Mouse (Mus musculus) limb, embryonic 11.5 days (tissue): ENCODE data around the gene Sema6c. TPM values are rescaled to one million over a fixed set of nuclear protein-coding genes. Genes with fewer than 3 reads are reported as not detected.
A peak's percentile ranks its signal among the peaks of the same experiment; 100 is the strongest.
"Not testable (repeated sequence)": the region's sequence is repeated elsewhere in the genome, so short reads cannot be mapped to it uniquely, and the experiment has no call there.

Experiments
- ATAC-seq: fragments of 200-750 bp; cut with Nextera tagmentation; 2 replicates; pipeline ENCODE4 v1.8.0; 2017; ENCODE audit warnings: low read depth; ENCODE audit not compliant: insufficient number of reproducible peaks, low FRiP score, low TSS enrichment
- DNase-seq: peaks from one replicate; pipeline ENCODE4 v3.0.0-alpha.2; 2015; ENCODE audit warnings: low spot score
- H3K27ac ChIP-seq: fragments of 300-500 bp; sonication (generic); replicated peaks from 2 replicates; pipeline ENCODE4 v1.5.1; 2014; ENCODE audit warnings: low read depth, mild to moderate bottlenecking, low read length
- H3K27me3 ChIP-seq: fragments of 300-500 bp; sonication (generic); 2 replicates; pipeline ENCODE4 v1.6.1; 2014; ENCODE audit warnings: mild to moderate bottlenecking, low read length, mixed read lengths; ENCODE audit not compliant: control insufficient read depth, insufficient read depth
- H3K36me3 ChIP-seq: fragments of 300-500 bp; sonication (generic); 2 replicates; pipeline ENCODE4 v1.6.1; 2014; ENCODE audit warnings: mild to moderate bottlenecking, low read length, moderate library complexity, mixed read lengths; ENCODE audit not compliant: control insufficient read depth, insufficient read depth
- H3K4me1 ChIP-seq: fragments of 300-500 bp; sonication (generic); 2 replicates; pipeline ENCODE4 v1.6.1; 2014; ENCODE audit warnings: low read length, mixed read lengths; ENCODE audit not compliant: control insufficient read depth, insufficient read depth
- H3K4me2 ChIP-seq: fragments of 300-500 bp; sonication (generic); 2 replicates; pipeline ENCODE4 v1.6.1; 2014; ENCODE audit warnings: low read depth, mild to moderate bottlenecking, moderate library complexity; ENCODE audit not compliant: severe bottlenecking
- H3K4me3 ChIP-seq: fragments of 300-500 bp; sonication (generic); 2 replicates; pipeline ENCODE4 v1.5.1; 2014; ENCODE audit warnings: low read depth, low read length
- H3K9ac ChIP-seq: fragments of 300-500 bp; sonication (generic); 2 replicates; pipeline ENCODE4 v1.6.1; 2014; ENCODE audit warnings: mild to moderate bottlenecking, low read length
- H3K9me3 ChIP-seq: fragments of 300-500 bp; sonication (generic); 2 replicates; pipeline ENCODE4 v1.6.1; 2016; ENCODE audit warnings: low read length; ENCODE audit not compliant: control insufficient read depth
- WGBS: fragments of 180-500 bp; shearing (Covaris S2); extraction: QIAGEN DNeasy Blood & Tissue Kit; methylation state at CpG from one replicate; pipeline ENCODE4 v1.1.7; 2014; 5-methylcytosine and 5-hydroxymethylcytosine counted together
- polyA plus RNA-seq: library from polyadenylated mRNA; unstranded; fragments of >200 nt; fragmentation: Nextera tagmentation; extraction: Ambion mirVana; gene quantifications from 2 replicates; pipeline ENCODE4 v1.2.1, GENCODE M21; 2014

Gene Sema6c
- polyA plus RNA-seq, 1 experiment from 2014 or later = 12.8 TPM

DNA sequence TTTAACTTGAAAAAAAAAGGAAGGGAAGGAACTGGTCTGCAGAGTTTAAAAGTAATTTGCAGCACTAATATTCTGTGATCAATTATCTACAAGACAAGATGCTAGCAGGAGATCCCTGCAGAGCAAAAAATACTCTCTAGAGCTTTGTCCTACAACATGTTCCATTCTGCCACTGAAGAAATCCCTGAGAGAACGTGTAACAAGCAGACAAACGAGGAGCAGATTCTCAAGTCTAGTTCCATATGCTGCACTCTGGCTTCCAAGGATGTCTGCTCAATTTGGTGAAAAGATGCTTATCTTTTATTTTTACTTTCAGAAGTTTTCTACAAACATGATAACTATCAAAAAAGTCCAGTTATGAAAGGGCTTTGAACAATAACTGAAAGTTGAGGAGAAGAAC, 40.3 kb downstream of the Sema6c start:
- ATAC-seq = no peak
- WGBS = 77% methylated on average over 2 of the region's 2 CpGs
- Histone ChIP-seq H3K9me3 (no peaks in the 10 kb centered on the region), H3K4me3 (no peak overlapping the region), H3K27me3 (no peaks in the 10 kb centered on the region), H3K4me1 (no peaks in the 10 kb centered on the region), H3K36me3 (peaks cover 19% of the 10 kb centered on the region; the same call in 1 of the 2 replicates), H3K27ac (no peak overlapping the region), H3K4me2 (no peak overlapping the region), H3K9ac (no peak overlapping the region)
- DNase-seq = no peak

DNA sequence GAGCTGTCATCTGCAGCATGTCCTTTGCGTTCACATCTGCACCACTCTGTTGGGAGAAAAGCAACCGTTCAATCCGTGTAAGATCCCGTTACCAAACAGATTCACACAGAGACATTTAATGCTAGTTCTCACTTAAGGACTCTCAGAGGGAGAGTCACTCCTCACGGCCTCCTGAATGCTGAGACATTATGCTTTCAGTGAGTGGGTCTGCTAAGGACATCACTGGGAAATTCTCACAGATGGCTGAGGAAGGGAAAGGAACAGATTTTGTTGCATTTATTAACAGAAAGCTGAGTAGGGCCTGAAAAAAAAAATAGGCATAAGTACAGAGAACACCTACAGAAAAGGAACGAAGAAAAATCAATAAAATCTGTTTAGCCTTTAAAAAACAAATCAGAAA, 43.6 kb downstream of the Sema6c start:
- no peak for ATAC-seq

DNA sequence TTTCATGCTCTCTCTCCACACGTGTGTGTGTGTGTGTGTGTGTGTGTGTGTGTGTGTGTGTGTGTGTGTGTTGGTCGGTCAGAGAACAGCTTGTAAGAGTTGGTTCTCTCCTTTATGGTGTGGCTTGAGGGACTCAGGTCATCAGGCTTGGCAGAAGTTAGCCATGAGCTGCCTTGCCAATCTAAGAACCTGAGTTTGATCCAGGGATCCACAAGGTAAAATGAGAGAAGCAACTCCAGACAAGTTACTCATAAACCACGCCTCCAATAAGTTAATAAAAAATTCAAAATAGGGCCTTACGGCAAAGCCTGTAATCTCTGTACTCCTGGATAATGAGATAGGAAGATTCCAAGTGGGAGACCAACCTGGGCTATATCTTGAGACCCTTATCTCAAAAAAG, 48.0 kb downstream of the Sema6c start:
- WGBS = 88% methylated on average over 4 of the region's 4 CpGs
- Histone ChIP-seq H3K4me1 (no peaks in the 10 kb centered on the region), H3K27me3 (no peaks in the 10 kb centered on the region), H3K4me2 (no peak overlapping the region), H3K27ac (no peak overlapping the region), H3K36me3 (peaks cover 10% of the 10 kb centered on the region; the same call in 1 of the 2 replicates), H3K4me3 (no peak overlapping the region), H3K9ac (no peak overlapping the region), H3K9me3 (no peaks in the 10 kb centered on the region)
- no peak for DNase-seq
- no peak for ATAC-seq

More for the DNA sequence above, 43.6 kb downstream of the Sema6c start:
- DNase-seq = no peak
- H3K9ac ChIP-seq = no peak overlapping the region
- no peaks in the 10 kb centered on the region for H3K9me3 ChIP-seq
- no peaks in the 10 kb centered on the region for H3K4me1 ChIP-seq
- no peaks in the 10 kb centered on the region for H3K27me3 ChIP-seq
- 93% methylated on average over 6 of the region's 6 CpGs for WGBS
- no peak overlapping the region for H3K27ac ChIP-seq
- no peak overlapping the region for H3K4me3 ChIP-seq
- H3K4me2 ChIP-seq = no peak overlapping the region
- peaks cover 18% of the 10 kb centered on the region; the same call in 1 of the 2 replicates for H3K36me3 ChIP-seq

GRCm38 (mm10) chr3:95210585-95210984, 50.3 kb downstream of the Sema6c start:
- H3K9me3 ChIP-seq = no peaks in the 10 kb centered on the region
- no peaks in the 10 kb centered on the region for H3K4me1 ChIP-seq
- DNase-seq (no peak), ATAC-seq (no peak)
- no peak overlapping the region for H3K4me2 ChIP-seq
- no peak overlapping the region for H3K9ac ChIP-seq
- H3K4me3 ChIP-seq = no peak overlapping the region
- 87% methylated on average over 2 of the region's 2 CpGs for WGBS
- H3K27ac ChIP-seq = no peak overlapping the region
- peaks cover 4% of the 10 kb centered on the region; the same call in 1 of the 2 replicates for H3K36me3 ChIP-seq
- H3K27me3 ChIP-seq = no peaks in the 10 kb centered on the region

GRCm38 (mm10) chr3:95212889-95213608, 52.8 kb downstream of the Sema6c start:
- 89% methylated on average over 9 of the region's 10 CpGs for WGBS
- not testable (repeated sequence) for DNase-seq, H3K27me3 ChIP-seq, H3K9me3 ChIP-seq, H3K36me3 ChIP-seq, H3K9ac ChIP-seq, H3K4me3 ChIP-seq, H3K4me2 ChIP-seq, H3K27ac ChIP-seq, H3K4me1 ChIP-seq, ATAC-seq

- Histone ChIP-seq H3K4me1 (0 out of 2 replicates have a peak, but pooled peaks cover 5% of the 10 kb centered on the region), H3K27ac (no peak overlapping the region), H3K9ac (no peak overlapping the region), H3K4me3 (no peak overlapping the region), H3K4me2 (no peak overlapping the region), H3K27me3 (no peaks in the 10 kb centered on the region), H3K36me3 (peaks cover 2% of the 10 kb centered on the region; the same call in 1 of the 2 replicates), H3K9me3 (no peaks in the 10 kb centered on the region)
- DNase-seq = no peak
- 95% methylated on average over 1 of the region's 1 CpGs for WGBS
- no peak for ATAC-seq
These were observed 53.3 kb downstream of the Sema6c start for GRCm38 (mm10) chr3:95213609-95213975.

DNA sequence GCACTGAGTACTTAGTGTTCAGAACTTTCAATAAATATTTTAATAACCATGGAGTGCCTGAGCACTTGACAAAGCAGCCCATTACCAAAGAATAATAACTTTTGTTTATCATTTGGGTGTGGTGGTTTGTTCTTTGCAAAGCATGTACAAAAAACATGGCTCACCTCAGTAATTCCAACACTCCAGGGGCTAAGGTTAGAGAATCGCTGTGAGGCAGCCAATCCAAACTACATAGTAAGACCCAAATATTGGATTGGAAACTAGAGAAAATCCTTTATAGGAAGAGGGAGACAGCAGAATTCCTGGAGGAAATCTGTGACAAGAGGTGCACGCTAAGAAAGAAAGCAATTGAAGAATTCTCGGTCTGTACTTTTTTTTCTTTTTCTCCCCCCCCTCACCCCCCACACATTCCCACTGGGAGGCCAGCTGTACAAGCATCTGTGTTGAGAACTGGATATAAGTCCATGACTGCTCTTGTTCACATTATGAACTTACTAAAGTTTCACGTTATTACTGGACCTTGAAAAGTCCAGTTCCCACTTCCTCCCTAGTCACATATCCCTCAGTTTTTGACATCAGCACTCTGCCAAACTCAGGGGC, 56.5 kb downstream of the Sema6c start:
- peaks cover 6% of the 10 kb centered on the region for H3K36me3 ChIP-seq
- peak overlapping the region; percentile 97; the same call in 1 of the 2 replicates for H3K27ac ChIP-seq
- H3K27me3 ChIP-seq = no peaks in the 10 kb centered on the region
- H3K4me1 ChIP-seq = 0 out of 2 replicates have a peak, but pooled peaks cover 5% of the 10 kb centered on the region
- 39% methylated on average over 4 of the region's 4 CpGs for WGBS
- ATAC-seq (peak; percentile 32), DNase-seq (no peak)
- peak overlapping the region; percentile 54 for H3K4me3 ChIP-seq
- H3K9me3 ChIP-seq = no peaks in the 10 kb centered on the region
- H3K9ac ChIP-seq = no peak overlapping the region
- H3K4me2 ChIP-seq = peak overlapping the region; percentile 53

- Histone ChIP-seq H3K9ac (peak within 1 kb of the TSS; percentile 92), H3K36me3 (peaks cover 6% of the 10 kb centered on the region), H3K27me3 (no peaks in the 10 kb centered on the region), H3K9me3 (no peaks in the 10 kb centered on the region), H3K4me3 (peak within 1 kb of the TSS; percentile 54), H3K4me1 (0 out of 2 replicates have a peak, but pooled peaks cover 5% of the 10 kb centered on the region), H3K4me2 (peak within 1 kb of the TSS; percentile 53), H3K27ac (peak within 1 kb of the TSS; percentile 97)
- WGBS = under 1% methylated on average over 56 of the region's 56 CpGs
- DNase-seq (peak; percentile 99), ATAC-seq (peak; percentile 92)
These were observed 57.2 kb downstream of the Sema6c start, which contains the start of gene Gabpb2 for GRCm38 (mm10) chr3:95217255-95218134. TSS of gene Gabpb2 (minus strand) at chr3:95217916.
